Mouse (Mus musculus): ENCODE measurements around the gene Dse.

Dse gene

GRCm38 (mm10) chr10:34198574-34198973 is 8.9 kb downstream of the Dse start:
- DNase-seq (ENCODE audit: low read depth), result no peak

DNA sequence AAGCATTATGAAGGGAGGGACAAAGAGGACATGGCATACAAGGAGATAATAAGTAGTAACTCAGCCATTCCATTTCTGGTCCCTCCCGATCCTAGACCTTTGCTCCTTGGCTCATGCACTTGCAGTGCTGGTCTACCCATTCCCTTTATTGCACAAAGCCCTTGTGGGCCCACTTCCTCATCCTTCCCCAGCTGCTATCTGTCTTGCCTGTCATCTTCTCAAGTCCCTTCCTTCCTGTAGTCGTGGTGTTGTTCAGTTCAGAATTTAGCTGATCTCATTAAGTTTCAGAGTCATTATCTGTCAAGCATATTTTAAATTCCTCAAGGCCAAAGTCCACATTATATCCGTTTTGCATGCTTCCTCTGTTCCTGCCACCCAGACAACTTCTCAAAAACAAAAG is 9.5 kb downstream of the Dse start:
- no peak for DNase-seq (ENCODE audit: low read depth)

DNA sequence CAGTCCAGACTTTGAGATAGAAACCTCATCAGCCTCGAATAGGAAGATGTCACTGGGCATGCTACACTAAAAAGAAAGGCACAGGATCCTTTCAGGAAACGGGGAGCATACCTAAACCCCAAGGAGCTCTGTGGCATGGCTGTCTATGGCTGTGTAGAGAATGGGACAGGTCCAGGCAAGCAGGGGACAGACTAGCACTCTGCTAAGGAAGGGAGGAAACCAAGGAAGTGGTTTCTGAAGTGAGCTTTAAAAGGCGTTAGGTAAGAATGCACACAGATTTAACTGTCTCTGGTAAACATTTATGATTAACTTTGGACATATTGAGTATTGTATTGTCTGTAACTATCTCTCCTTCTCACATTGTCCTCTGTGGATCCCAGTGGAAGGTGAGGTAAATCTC is 10.2 kb downstream of the Dse start:
- peak; percentile 7 for DNase-seq (ENCODE audit: low read depth)

DNA sequence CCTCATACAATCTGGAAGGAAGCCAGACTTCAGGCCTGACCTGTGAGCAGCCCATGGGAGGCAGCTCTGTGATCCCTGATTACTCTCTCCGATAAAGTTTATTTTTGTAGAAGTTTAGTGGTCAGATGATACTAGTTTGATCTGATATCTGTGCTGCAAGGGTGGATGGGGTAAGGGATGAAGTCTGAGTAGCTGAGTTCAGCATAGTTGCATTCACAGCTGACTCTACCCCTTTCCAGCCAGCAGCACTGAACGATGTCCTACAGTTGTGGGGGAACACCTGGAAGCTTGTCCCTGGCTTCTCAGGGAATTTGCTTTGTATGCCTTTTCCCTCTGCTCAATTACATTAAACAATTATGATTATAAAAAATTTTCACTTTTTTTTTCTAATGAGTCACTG is 12.6 kb downstream of the Dse start:
- DNase-seq (ENCODE audit: low read depth), result no peak

GRCm38 (mm10) chr10:34194503-34194902 is 13.0 kb downstream of the Dse start:
- no peak for DNase-seq (ENCODE audit: low read depth)

- no peak for DNase-seq (ENCODE audit: low read depth)
These were observed 20.8 kb downstream of the Dse start for GRCm38 (mm10) chr10:34186571-34187260.

DNA sequence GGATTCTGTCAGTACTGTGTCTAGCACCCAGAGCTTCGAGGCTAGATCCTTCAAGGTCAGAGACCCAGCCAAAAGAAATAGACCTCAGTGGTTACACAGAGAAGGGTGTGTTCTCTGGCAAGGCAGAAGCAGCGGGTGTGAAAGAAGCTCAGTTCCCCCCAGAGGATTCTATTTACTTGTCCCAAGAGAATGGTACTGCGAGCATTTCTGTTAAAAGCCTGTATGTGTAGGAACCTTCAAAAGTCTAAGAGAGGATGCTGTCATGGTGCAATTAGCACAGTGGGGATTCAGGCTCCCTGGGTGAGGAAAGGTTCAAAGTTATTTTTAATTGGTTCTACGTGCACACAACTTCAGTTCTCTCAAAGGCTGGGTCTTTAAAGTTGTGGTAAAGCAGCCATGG is 22.0 kb downstream of the Dse start:
- DNase-seq (ENCODE audit: low read depth), result no peak

GRCm38 (mm10) chr10:34184956-34185355 is 22.6 kb downstream of the Dse start:
- no peak for DNase-seq (ENCODE audit: low read depth)

- DNase-seq (ENCODE audit: low read depth), result no peak
These were observed 23.8 kb downstream of the Dse start for GRCm38 (mm10) chr10:34183731-34184130.

- DNase-seq (ENCODE audit: low read depth), result no peak
These were observed 31.5 kb downstream of the Dse start for GRCm38 (mm10) chr10:34175870-34176606.

GRCm38 (mm10) chr10:34172663-34173282 is 34.7 kb downstream of the Dse start:
- peak; percentile 35 for DNase-seq (ENCODE audit: low read depth)

DNA sequence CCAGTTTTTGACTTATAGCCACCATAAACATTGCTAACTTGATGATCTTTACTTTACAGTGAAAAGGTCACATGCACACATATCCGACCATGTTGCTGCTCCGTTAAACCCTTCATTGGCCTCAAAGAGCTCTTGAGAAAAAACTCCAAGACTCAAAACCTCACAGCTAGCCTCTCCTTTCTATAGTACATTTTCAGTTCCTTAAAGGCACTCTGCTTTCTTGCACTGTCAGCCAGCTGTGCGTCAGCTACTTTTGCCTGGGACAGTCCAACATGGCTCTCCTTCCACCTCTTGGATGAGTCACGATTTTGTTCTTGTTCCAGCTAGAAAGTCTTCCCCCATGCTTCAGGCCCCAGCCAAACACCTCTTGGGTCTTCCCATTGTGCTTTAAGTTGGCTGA is 35.9 kb downstream of the Dse start:
- no peak for DNase-seq (ENCODE audit: low read depth)

GRCm38 (mm10) chr10:34171191-34171590 is 36.3 kb downstream of the Dse start:
- DNase-seq (ENCODE audit: low read depth), result peak; percentile 53

DNA sequence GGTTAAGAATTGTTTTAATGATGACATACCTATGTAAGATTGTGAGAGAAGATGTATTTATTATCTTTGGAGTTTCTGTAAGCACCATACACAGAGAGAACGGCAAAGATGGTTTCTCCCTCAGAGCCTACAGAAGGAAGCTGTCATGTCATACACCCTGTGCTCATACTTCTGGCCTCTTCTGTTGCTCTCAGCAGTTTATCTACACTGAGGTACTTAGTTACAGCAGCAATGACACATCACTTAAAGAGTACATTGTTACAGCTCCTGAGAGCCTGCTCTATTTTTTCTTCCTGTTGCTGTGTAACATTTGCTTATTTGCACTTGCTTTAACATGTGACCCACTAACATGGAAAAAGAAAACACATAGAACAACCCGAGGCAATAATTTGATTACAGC is 40.5 kb downstream of the Dse start:
- DNase-seq (ENCODE audit: low read depth), result no peak

DNA sequence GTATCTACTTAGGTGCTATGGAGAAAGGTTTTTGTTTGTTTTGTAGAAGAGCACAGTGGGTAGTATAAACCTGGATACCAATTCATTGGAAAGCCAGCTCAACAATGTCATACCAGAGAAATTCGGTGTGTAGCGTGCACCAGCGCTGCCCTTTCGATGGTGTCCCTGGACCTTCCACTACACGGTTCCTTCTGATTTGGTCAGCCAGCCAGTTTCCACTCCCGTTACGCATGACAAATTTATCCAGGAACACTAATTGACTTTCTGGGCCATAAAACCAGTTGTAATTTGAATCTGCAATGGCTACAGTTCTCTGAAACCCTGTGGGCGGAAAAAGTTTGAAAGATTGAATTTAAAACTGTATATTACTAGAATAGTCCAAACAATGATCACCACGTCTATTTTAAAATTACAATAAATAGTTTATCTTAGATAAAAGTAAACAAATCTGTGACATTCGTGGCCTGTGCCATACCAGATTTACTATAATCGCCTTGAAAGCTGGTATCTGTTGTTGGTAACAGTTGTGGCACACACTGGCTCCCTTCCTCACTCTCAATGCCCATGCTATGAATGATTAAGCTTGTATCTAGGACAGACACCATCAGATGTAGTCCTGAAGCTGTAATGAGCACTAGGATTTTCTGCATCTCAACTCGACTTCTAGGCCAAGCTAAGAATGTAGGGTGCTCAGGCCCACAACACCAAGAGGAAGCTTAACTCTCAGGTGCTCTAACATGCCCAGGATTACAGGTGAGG is 51.5 kb downstream of the Dse start:
- no peak for DNase-seq (ENCODE audit: low read depth)

- DNase-seq (ENCODE audit: low read depth), result peak; percentile 28
These were observed 55.7 kb downstream of the Dse start for GRCm38 (mm10) chr10:34151827-34152226.

DNA sequence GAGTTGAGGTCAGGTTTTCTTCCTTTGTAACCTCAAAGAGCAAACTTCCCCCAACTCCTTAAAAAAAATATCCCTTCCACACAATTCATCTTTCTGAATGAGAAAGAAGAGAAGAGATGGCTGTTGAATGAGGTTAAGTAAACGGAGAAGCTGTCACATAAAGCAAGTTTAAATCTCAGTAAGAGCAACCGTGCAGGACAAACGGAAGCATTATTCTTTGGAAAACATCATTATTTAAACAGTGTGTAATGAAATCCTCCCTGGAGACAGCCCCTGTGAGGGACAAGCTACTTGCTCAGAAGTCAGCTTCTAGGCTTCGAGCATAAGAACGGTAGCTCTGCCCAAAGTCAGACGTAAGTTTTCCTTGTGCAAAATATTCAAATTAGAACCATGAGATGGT is 57.1 kb downstream of the Dse start:
- no peak for DNase-seq (ENCODE audit: low read depth)

- no peak for DNase-seq (ENCODE audit: low read depth)
These were observed 57.7 kb downstream of the Dse start for GRCm38 (mm10) chr10:34149772-34150171.

- DNase-seq (ENCODE audit: low read depth), result no peak
These were observed 65.8 kb downstream of the Dse start for GRCm38 (mm10) chr10:34141693-34142092.

- DNase-seq (ENCODE audit: low read depth), result no peak
These were observed 67.7 kb downstream of the Dse start for GRCm38 (mm10) chr10:34139768-34140167.

- DNase-seq (ENCODE audit: low read depth), result no peak
These were observed 69.5 kb downstream of the Dse start for GRCm38 (mm10) chr10:34138027-34138426.

DNA sequence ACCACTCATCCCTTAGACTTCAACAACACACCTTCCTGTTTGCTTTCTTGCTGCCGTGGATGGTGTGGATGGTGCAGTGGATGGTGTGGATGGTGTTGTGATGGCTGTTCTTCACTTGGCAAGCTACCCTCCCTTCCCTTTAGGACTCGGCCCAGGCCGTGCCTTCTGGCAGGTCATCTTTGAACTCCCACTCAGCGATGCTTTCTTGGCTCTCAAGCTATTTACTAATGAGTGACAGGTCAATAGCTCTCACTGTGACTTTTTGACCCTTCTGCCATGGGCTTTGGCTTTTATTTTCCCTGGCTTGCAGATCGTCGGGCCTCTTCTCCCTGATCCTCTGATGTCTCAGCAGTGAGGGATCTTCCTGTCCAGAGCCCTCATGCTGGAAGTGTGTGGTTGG is 71.1 kb downstream of the Dse start:
- no peak for DNase-seq (ENCODE audit: low read depth)

DNA sequence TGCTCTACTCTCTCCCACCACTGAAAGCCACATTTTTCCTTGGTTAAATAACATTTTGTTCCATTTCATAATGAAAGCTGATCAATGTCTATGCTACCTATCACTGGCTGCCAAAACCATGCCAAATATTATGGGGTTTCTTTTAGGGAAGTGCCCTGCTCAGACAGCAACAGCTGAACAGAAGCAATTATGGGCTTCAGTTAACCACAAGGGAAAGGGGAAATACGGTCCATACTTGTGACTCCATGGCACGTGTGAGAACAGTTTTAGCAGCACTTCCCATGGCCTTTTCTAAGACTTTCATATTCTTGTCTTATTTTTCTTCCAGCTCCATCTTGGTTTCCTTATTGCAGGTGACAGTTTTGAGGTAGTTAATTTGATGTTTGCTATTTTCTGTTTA is 76.2 kb downstream of the Dse start:
- no peak for DNase-seq (ENCODE audit: low read depth)

Measured in induced T-regulatory cell, adult 2 months (primary cell).